Mouse (Mus musculus) ovary, adult 2 months (tissue): Measurements from ENCODE around the gene Gm45337. TPM values are rescaled to one million over a fixed set of nuclear protein-coding genes. Genes with fewer than 3 reads are reported as not detected.

Experiments
- polyA plus RNA-seq: library from polyadenylated mRNA; depleted of rRNA; stranded (reverse); fragments of >200 nt; gene quantifications from 2 replicates; pipeline ENCODE4 v1.2.3, GENCODE M21; 2012; rRNA removed

Gm45337 gene
- not detected in 2 replicates for polyA plus RNA-seq

DNA sequence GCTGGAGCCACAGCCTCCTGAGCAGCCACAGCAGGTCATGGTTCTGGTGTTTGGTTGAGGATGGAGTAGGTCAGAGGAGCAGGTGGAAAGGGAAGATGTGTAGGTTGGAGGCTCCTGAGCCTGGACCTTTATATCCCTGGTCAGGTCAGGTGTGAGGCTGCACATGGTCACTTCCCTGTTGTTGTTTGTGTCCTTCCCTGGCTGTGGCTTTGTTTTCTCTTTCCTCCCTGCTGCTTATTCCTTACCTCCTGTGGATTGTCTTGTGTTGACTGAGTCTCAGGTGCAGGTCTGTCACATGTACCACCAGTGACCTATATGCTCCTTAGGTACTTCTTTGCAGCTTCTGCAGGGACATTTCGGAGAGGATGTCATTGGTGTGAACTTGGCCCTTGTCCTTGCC, at the start of gene Gm45337:
Gm45337 (minus strand) TSS at position 101 of the 400 bp plus-strand sequence.

GRCm38 (mm10) chr7:142190289-142190688, 45.9 kb upstream of the Gm45337 start, which contains the start of gene Gm10153:
Gm10153 (minus strand) TSS chr7:142190389.

GRCm38 (mm10) chr7:142175905-142176304, 31.5 kb upstream of the Gm45337 start, which contains the start of gene Krtap5-2:
Krtap5-2 (minus strand) TSS chr7:142176005.

GRCm38 (mm10) chr7:142165639-142166038, 21.2 kb upstream of the Gm45337 start, which contains the start of gene Gm4553:
Gm4553 (minus strand) TSS chr7:142165739.

DNA sequence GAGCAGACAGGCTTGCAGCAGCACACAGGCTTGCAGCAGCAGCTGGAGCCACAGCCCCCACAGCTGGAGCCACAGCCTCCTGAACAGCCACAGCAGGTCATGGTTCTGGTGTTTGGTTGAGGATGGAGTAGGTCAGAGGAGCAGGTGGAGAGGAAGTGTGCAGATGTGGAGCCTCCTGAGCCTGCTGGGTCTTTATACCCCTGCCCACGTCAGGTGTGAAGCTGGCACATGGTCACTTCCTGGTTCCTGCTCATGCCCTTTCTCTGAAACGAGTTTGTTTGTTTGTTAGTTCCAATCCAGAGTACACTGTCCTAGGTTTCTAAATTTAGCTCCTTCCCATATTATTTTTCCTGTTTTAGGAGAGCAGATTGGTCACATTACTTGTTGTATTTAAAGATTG, 12.6 kb upstream of the Gm45337 start, which contains the start of gene Gm29735:
Gm29735 (minus strand) TSS at position 101 of the 400 bp plus-strand sequence.

DNA sequence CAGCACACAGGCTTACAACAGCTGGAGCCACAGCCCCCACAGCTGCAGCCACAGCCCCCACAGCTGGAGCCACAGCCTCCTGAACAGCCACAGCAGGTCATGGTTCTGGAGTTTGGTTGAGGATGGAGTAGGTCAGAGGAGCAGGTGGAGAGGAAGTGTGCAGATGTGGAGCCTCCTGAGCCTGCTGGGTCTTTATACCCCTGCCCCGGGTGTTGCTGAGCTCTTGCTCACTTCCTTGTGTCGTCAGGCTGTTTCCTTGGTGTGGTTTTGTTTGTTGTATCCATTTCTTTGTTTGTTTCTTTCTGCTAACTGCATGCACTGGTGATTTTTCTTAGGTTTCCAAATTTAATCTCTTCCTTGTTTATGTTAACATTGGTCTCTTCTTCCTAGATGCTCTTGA, 8.5 kb downstream of the Gm45337 start, which contains the start of gene Gm39115:
Gm39115 (minus strand) TSS at position 101 of the 400 bp plus-strand sequence.

GRCm38 (mm10) chr7:142120629-142121028, 23.8 kb downstream of the Gm45337 start, which contains the start of gene Gm45618:
Gm45618 (minus strand) TSS chr7:142120729.

DNA sequence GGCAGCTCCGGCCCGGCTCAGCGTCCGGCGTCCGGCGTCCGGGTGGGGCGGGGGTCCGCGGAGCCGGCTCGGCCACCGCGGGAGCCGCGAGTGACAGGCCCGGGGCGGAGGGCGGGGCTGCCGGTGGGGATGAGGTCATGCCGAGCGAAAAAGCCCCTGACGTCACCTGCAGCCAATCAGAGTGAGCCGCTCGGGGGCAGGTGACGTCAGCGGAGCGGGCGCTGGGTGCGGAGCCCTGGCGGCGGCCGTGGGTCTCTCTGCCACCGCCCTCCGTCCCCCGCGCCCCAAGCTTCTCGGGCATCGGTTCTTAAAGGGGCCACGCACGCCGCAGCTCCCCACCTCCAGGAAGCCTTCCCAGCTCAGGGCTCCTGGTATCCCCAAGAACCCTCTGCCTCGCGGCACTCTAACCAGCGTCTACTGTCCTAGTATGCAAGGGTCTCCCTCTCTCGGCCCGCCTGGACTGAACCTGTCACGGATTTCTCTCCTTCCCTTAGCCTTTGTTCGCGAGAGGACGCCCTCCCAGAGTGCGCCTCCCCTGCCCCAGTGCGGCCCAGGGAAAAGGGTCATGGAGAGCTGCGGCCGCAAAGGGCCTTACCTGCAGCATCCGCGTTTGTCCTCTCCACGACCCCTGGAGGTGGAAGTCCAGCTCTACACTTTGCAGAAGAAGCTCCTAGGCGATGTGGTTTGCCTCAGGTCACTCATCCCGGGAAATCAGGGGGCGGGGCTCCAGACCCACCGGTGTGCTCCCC, 49.0 kb downstream of the Gm45337 start, which contains the start of gene Dusp8:
Dusp8 (minus strand) TSS at position 661 of the 749 bp plus-strand sequence.

Other genes starting within 250 kb of the Gm45337 start
- 82.8 and 103 TPM in 2 replicates for gene Tollip, start 226.1 kb downstream of the Gm45337 start, polyA plus RNA-seq
- 0.89 and 1.2 TPM in 2 replicates for gene Brsk2, start 194.9 kb downstream of the Gm45337 start, polyA plus RNA-seq
- gene Mob2, start 83.5 kb downstream of the Gm45337 start, polyA plus RNA-seq: 35.8 and 47.0 TPM in 2 replicates
- gene Dusp8, start 48.8 kb downstream of the Gm45337 start, polyA plus RNA-seq: 12.1 and 13.0 TPM in 2 replicates
- not detected in 2 replicates for gene Gm45618, start 23.9 kb downstream of the Gm45337 start, polyA plus RNA-seq
- not detected in 2 replicates for gene Gm39115, start 8.6 kb downstream of the Gm45337 start, polyA plus RNA-seq
- gene Gm29735, start 12.5 kb upstream of the Gm45337 start, polyA plus RNA-seq: not detected in 2 replicates
- gene Gm4553, start 21.1 kb upstream of the Gm45337 start, polyA plus RNA-seq: not detected in 2 replicates
- gene Krtap5-2, start 31.4 kb upstream of the Gm45337 start, polyA plus RNA-seq: not detected in 2 replicates
- not detected in 2 replicates for gene Gm10153, start 45.8 kb upstream of the Gm45337 start, polyA plus RNA-seq
- gene Krtap5-3, start 56.8 kb upstream of the Gm45337 start, polyA plus RNA-seq: not detected in 2 replicates
- gene Gm7579, start 67.3 kb upstream of the Gm45337 start, polyA plus RNA-seq: not detected in 2 replicates
- gene Krtap5-5, start 85.4 kb upstream of the Gm45337 start, polyA plus RNA-seq: not detected in 2 replicates
- gene Gm40460, start 96.5 kb upstream of the Gm45337 start, polyA plus RNA-seq: not detected in 2 replicates
- gene Gm2431, start 113.7 kb upstream of the Gm45337 start, polyA plus RNA-seq: not detected in 2 replicates
- gene Gm4559, start 129.8 kb upstream of the Gm45337 start, polyA plus RNA-seq: not detected in 2 replicates
- not detected in 2 replicates for gene Krtap5-1, start 152.5 kb upstream of the Gm45337 start, polyA plus RNA-seq
- gene Krtap5-4, start 158.9 kb upstream of the Gm45337 start, polyA plus RNA-seq: not detected in 2 replicates
- gene Ifitm10, start 229.1 kb upstream of the Gm45337 start, polyA plus RNA-seq: 5.0 and 5.6 TPM in 2 replicates
- 0.52 and 2.4 TPM in 2 replicates for gene Gm49369, start 238.1 kb upstream of the Gm45337 start, polyA plus RNA-seq
- 813 and 888 TPM in 2 replicates for gene Ctsd, start 243.4 kb upstream of the Gm45337 start, polyA plus RNA-seq